Mouse (Mus musculus): ENCODE data around the gene Bptf. TPM values are rescaled to one million over a fixed set of nuclear protein-coding genes. Genes with fewer than 3 reads are reported as not detected.
"Not testable (repeated sequence)": the region's sequence is repeated elsewhere in the genome, so short reads cannot be mapped to it uniquely, and the experiment has no call there.

Gene Bptf
- 39.4 and 41.4 TPM in 2 replicates for polyA plus RNA-seq (2016; fragmentation: Nextera tagmentation; extraction: Ambion mirVana)

DNA sequence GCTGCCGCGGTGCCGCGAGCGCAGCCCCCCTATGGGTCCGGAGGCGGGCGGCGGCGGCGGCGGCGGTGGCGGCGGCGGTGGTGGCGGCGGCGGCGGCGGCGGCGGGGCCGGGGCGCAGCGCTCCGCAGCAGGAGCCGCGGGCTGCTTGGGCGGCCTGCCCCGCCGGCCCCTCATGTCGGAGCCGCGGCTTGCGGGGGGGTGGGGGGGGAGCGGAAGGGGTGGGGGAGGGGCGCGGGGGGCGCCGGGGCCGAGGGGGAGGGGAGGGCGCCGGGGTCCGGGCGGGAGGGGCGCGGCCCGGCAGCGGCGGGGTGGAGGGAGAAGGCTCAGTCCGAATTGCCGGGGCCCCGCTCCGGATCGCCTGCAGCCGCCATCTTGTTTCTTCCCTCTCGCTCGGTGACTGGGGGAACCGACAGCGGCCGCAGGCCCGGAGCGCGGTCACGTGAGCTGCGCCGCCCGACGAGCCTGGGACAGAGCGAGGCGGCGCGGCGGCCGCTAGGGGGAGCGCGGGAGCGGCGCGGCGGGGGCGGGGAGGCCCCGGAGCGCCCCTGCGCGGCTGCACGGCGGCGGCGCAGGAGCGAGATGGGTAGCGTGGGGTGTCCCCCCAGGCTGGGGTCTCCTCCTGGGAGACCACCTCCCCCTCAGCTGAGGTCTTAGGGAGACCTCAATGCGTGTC is at the start of gene Bptf:
Gene Bptf (minus strand): TSS at position 379 of the 673 bp plus-strand sequence.
- no peaks in the 10 kb centered on the region for H3K27me3 ChIP-seq
- peak within 1 kb of the TSS; percentile 94 for H3K4me3 ChIP-seq
- ATAC-seq (ENCODE audit: insufficient number of reproducible peaks, insufficient read depth, low FRiP score, low TSS enrichment): peak; percentile 98
- no peaks in the 10 kb centered on the region for H3K9me3 ChIP-seq
- H3K27ac ChIP-seq: peak within 1 kb of the TSS; percentile 97
- H3K4me2 ChIP-seq (replicated peaks): peak within 1 kb of the TSS; percentile 82
- H3K9ac ChIP-seq: peak within 1 kb of the TSS; percentile 96
- no peaks in the 10 kb centered on the region for H3K36me3 ChIP-seq
- peaks cover 4% of the 10 kb centered on the region for H3K4me1 ChIP-seq
- WGBS: 1% methylated on average over 36 of the region's 94 CpGs

DNA sequence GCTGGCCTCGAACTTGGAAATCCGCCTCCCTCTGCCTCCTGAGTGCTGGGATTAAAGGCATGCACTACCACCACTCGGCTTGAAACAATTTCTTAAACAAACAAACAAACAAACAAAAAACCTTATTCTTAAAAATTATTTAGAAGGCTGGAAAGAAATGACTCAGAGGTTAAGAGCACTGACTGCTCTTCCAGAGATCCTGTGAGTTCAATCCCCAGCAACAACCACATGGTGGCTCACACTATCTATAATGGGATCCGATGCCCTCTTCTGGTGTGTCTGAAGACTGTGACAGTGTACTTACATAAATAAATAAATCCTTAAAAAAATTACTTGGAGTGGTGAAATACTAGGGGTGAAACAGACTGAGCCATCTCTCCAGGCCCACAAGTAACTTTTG is 29.3 kb upstream of the Bptf start:
- ATAC-seq (ENCODE audit: insufficient number of reproducible peaks, insufficient read depth, low FRiP score, low TSS enrichment): no peak
- H3K4me1 ChIP-seq: no peaks in the 10 kb centered on the region
- no peak overlapping the region for H3K27ac ChIP-seq
- no peak overlapping the region for H3K4me3 ChIP-seq
- no peak overlapping the region for H3K9ac ChIP-seq
- 77% methylated on average over 4 of the region's 4 CpGs for WGBS
- no peaks in the 10 kb centered on the region for H3K27me3 ChIP-seq
- H3K4me2 ChIP-seq (replicated peaks): no peak overlapping the region
- H3K9me3 ChIP-seq: no peaks in the 10 kb centered on the region
- H3K36me3 ChIP-seq: peaks cover 8% of the 10 kb centered on the region

DNA sequence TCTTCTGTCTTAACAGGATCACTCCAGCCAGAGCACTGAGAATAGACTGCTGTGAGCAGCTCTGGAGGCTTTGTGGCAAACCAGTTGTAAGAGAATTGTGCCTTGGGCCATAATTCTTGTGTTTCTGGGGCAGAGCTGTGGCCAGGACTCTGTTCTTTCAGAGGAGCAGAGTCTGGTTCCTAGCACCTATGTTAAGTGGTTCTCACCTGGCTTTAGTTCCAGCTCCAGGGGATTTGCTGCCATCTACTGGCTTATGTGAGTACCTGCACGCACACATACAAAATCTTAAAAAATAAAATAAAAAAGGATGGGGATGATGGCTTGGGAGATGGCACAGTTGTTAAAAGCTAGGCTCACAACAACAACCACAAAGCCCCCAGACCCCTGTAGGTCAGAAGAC is 27.1 kb upstream of the Bptf start:
- H3K9ac ChIP-seq: no peak overlapping the region
- no peak overlapping the region for H3K4me3 ChIP-seq
- WGBS: 33% methylated on average over 1 of the region's 1 CpGs
- H3K4me2 ChIP-seq (replicated peaks): no peak overlapping the region
- no peaks in the 10 kb centered on the region for H3K4me1 ChIP-seq
- no peak overlapping the region for H3K27ac ChIP-seq
- ATAC-seq (ENCODE audit: insufficient number of reproducible peaks, insufficient read depth, low FRiP score, low TSS enrichment): no peak
- no peaks in the 10 kb centered on the region for H3K27me3 ChIP-seq
- no peaks in the 10 kb centered on the region for H3K36me3 ChIP-seq
- no peaks in the 10 kb centered on the region for H3K9me3 ChIP-seq

DNA sequence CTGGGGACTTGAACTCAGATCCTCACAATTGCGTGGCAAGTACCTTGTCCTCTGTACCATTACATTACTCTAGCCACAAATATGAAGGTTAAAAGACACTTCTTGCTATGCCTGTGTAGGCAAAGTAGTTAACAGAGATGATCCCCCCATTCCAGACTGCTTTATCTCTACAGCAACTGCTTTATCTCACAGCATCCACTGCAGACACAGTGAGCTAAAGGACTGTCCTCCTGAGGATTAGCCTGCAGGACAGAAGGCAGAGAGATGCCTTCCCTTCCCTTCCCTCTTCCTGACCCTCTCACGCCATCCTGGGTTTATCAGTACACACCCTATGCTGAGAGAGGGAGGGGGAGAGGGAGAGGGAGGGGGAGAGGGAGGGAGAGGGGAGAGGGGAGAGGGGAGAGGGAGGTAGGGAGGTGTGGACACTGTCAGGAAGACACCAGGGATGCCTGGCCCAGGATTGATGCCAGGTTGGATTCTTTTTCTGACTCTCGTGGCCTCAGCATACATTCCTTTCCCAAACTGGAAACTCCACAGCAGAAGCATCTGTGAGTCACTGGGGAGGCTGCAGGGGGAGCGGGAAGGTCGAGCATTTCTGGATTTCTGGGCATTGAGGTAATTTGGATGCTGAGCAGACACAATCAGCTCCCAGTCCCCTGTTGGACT is 25.2 kb upstream of the Bptf start:
- no peaks in the 10 kb centered on the region for H3K9me3 ChIP-seq
- H3K4me2 ChIP-seq (replicated peaks): no peak overlapping the region
- no peaks in the 10 kb centered on the region for H3K27me3 ChIP-seq
- H3K27ac ChIP-seq: no peak overlapping the region
- no peak overlapping the region for H3K9ac ChIP-seq
- no peak overlapping the region for H3K4me3 ChIP-seq
- H3K4me1 ChIP-seq: no peaks in the 10 kb centered on the region
- 49% methylated on average over 5 of the region's 5 CpGs for WGBS
- H3K36me3 ChIP-seq: no peaks in the 10 kb centered on the region
- ATAC-seq (ENCODE audit: insufficient number of reproducible peaks, insufficient read depth, low FRiP score, low TSS enrichment): no peak

DNA sequence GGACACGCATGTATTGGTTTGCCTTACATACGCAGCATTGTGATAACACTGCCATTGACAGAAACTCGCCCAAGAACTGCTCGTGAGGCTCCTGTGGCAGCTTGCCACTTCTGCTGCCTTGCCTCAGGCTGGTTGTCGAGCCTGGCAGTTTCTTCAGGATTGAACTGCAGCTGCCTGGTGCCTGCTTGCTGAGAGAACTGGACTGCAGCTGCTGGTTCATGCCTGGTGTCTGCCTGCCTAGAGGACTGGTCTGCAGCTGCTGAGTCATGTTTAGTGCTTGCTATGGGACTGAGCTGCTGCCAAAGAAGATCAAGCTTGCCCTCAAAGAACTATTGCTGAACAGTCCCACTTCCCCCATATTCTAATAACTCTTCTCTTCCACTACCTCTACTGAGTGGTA is 23.4 kb upstream of the Bptf start:
- no peaks in the 10 kb centered on the region for H3K9me3 ChIP-seq
- H3K36me3 ChIP-seq: no peaks in the 10 kb centered on the region
- no peak overlapping the region for H3K4me2 ChIP-seq (replicated peaks)
- H3K27ac ChIP-seq: no peak overlapping the region
- no peak for ATAC-seq (ENCODE audit: insufficient number of reproducible peaks, insufficient read depth, low FRiP score, low TSS enrichment)
- no peaks in the 10 kb centered on the region for H3K27me3 ChIP-seq
- WGBS: 82% methylated on average over 5 of the region's 5 CpGs
- no peaks in the 10 kb centered on the region for H3K4me1 ChIP-seq
- H3K4me3 ChIP-seq: no peak overlapping the region
- no peak overlapping the region for H3K9ac ChIP-seq

DNA sequence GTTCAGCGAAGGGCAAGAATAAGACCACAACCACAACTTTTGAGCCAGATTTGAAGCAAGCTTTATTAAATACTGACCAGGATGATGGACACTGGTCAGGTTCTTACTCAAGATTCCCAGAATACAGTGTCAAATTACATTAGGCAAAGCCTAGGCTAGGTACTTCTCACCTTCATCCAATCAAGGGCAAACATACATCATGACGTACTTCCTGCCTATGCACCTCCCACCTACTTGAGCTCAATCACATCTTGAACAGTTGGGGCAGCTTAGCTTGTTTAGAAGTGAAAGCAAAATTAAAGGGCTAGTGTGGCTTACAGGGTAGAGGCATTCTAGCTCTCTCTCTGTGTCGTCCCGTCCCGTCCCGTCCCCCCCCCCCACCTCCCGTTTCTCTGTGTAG is 22.5 kb upstream of the Bptf start:
- H3K27ac ChIP-seq: no peak overlapping the region
- no peaks in the 10 kb centered on the region for H3K36me3 ChIP-seq
- no peak overlapping the region for H3K4me2 ChIP-seq (replicated peaks)
- H3K4me1 ChIP-seq: no peaks in the 10 kb centered on the region
- no peaks in the 10 kb centered on the region for H3K27me3 ChIP-seq
- ATAC-seq (ENCODE audit: insufficient number of reproducible peaks, insufficient read depth, low FRiP score, low TSS enrichment): no peak
- WGBS: 79% methylated on average over 7 of the region's 7 CpGs
- no peak overlapping the region for H3K9ac ChIP-seq
- no peak overlapping the region for H3K4me3 ChIP-seq
- no peaks in the 10 kb centered on the region for H3K9me3 ChIP-seq

DNA sequence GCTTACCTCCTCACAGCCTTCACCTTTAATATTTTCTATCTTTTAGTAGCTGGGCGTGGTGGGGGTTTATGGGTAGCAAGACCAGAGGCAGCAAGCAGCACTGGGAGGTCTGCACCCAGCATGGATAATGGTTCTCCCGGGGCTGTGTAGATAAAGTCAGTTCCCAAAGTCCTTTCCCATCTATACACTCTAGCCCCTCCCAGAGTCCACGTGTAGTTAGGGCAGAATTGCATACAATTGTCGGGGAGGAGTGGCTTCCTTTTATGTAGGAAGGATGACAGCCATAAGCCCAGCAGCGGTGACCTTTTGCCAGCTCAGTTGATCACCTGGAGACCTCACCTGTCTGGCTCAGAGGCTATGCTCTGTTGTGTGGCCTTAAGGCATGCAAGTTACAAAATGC is 21.7 kb upstream of the Bptf start:
- 82% methylated on average over 5 of the region's 5 CpGs for WGBS
- H3K27ac ChIP-seq: no peak overlapping the region
- no peaks in the 10 kb centered on the region for H3K36me3 ChIP-seq
- no peaks in the 10 kb centered on the region for H3K9me3 ChIP-seq
- H3K4me3 ChIP-seq: no peak overlapping the region
- no peaks in the 10 kb centered on the region for H3K4me1 ChIP-seq
- no peak for ATAC-seq (ENCODE audit: insufficient number of reproducible peaks, insufficient read depth, low FRiP score, low TSS enrichment)
- no peak overlapping the region for H3K9ac ChIP-seq
- H3K27me3 ChIP-seq: no peaks in the 10 kb centered on the region
- H3K4me2 ChIP-seq (replicated peaks): no peak overlapping the region

DNA sequence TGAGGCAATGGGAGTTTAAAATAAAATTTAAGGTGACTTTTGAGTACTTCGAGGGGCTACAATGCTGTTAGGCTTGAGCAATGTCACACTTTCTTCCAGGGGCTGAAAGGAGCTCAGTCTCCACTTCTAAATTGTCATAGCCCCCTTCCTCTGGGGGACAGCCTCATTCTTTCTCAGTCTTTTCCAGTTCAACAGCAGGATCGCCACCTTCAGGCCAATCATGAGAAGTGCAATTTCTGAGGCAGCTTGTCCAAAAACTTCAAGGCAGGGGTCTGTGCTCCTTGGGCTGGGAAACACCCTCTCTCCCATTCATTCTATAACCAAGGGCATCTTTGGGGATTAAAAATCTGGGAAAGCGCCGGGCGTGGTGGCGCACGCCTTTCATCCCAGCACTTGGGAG is 19.9 kb upstream of the Bptf start:
- Histone ChIP-seq H3K27ac (no peak overlapping the region), H3K9ac (no peak overlapping the region), H3K4me3 (no peak overlapping the region), H3K4me2 (replicated peaks) (no peak overlapping the region), H3K9me3 (no peaks in the 10 kb centered on the region), H3K4me1 (no peaks in the 10 kb centered on the region), H3K27me3 (no peaks in the 10 kb centered on the region), H3K36me3 (no peaks in the 10 kb centered on the region)
- 79% methylated on average over 7 of the region's 7 CpGs for WGBS
- no peak for ATAC-seq (ENCODE audit: insufficient number of reproducible peaks, insufficient read depth, low FRiP score, low TSS enrichment)

DNA sequence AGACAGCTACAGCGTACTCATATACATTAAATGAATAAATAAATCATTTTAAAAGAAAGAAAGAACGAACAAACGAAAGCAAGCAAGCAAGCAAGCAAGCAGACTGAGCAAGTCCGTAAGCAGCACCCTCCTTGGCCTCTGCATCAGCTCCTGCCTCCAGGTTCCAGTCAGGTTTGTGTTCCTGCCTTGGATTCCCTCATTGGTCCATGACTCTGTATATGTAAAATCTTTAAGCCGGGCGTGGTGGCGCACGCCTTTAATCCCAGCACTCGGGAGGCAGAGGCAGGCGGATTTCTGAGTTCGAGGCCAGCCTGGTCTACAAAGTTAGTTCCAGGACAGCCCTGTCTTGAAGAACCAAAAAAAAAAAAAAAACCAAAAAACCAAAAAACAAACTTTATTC is 12.0 kb upstream of the Bptf start:
- H3K4me3 ChIP-seq; H3K9ac ChIP-seq; H3K36me3 ChIP-seq; H3K27ac ChIP-seq; H3K4me1 ChIP-seq; H3K4me2 ChIP-seq (replicated peaks); H3K27me3 ChIP-seq; H3K9me3 ChIP-seq; ATAC-seq (ENCODE audit: insufficient number of reproducible peaks, insufficient read depth, low FRiP score, low TSS enrichment): not testable (repeated sequence)
- 93% methylated on average over 11 of the region's 11 CpGs for whole genome bisulfite sequencing

DNA sequence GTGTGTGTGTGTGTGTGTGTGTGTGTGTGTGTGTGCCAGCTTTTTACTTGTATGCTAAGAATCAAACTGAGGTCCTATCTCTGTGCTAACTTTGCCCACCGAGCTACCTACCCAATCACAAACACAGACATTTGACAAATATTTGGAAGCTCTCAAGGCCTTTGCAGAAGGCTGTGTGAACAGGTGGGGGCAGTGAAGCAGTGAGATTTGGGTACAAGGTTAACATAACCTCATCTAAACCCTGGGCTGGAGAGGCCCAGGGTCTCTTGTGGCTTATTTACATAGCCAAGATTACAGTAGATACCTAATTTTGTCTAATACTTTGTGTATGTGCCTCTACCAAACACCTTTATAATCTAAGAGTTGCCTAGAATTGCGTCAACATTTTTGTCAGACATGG is 10.5 kb upstream of the Bptf start:
- Histone ChIP-seq H3K4me2 (replicated peaks) (no peak overlapping the region), H3K9me3 (no peaks in the 10 kb centered on the region), H3K36me3 (no peaks in the 10 kb centered on the region), H3K9ac (no peak overlapping the region), H3K27me3 (no peaks in the 10 kb centered on the region), H3K4me1 (no peaks in the 10 kb centered on the region), H3K4me3 (no peak overlapping the region), H3K27ac (no peak overlapping the region)
- no peak for ATAC-seq (ENCODE audit: insufficient number of reproducible peaks, insufficient read depth, low FRiP score, low TSS enrichment)
- WGBS: 88% methylated on average over 2 of the region's 2 CpGs

DNA sequence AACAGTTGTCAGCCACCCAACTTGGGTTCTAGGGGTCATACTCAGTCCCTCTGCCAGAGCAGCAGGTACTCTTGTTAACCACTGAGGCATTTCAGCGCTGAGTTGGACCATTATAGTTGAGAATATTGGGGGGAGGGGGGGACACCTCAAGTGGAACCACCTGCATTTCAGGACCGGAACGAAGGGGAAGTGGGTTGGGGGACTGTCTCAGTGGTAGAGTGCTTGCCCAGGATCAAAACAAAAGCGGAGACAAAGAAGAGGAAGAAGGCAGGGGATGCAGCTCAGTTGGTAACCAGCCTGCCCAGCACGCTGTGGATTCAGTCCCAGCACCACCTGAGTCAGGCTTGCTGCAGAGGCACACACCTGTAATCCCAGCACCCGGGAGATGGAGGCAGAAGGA is 8.8 kb upstream of the Bptf start:
- 23% methylated on average over 6 of the region's 6 CpGs for WGBS
- Histone ChIP-seq H3K27me3 (no peaks in the 10 kb centered on the region), H3K4me1 (no peaks in the 10 kb centered on the region), H3K27ac (no peak overlapping the region), H3K4me2 (replicated peaks) (no peak overlapping the region), H3K36me3 (no peaks in the 10 kb centered on the region), H3K9ac (no peak overlapping the region), H3K4me3 (no peak overlapping the region), H3K9me3 (no peaks in the 10 kb centered on the region)
- no peak for ATAC-seq (ENCODE audit: insufficient number of reproducible peaks, insufficient read depth, low FRiP score, low TSS enrichment)

DNA sequence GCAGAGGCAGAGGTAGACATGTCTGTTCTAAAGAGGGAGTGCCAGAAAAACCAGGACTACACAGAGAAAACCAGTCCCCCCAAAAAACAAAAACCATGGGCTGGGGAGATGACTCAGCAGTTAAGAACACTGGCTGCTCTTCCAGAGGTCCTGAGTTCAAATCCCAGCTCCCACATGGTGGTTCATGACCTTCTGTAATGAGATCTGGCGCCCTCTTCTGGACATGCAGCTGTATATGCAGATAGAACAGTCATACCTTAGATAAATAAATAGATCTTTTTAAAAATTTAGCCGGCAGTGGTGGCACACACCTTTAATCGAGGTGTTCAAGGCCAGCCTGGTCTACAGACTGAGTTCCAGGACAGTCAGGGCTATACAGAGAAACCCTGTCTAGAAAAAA is 6.7 kb upstream of the Bptf start:
- WGBS: 84% methylated on average over 3 of the region's 3 CpGs
- H3K27ac ChIP-seq: no peak overlapping the region
- H3K4me3 ChIP-seq: no peak overlapping the region
- H3K4me1 ChIP-seq: no peaks in the 10 kb centered on the region
- H3K4me2 ChIP-seq (replicated peaks): no peak overlapping the region
- no peak for ATAC-seq (ENCODE audit: insufficient number of reproducible peaks, insufficient read depth, low FRiP score, low TSS enrichment)
- H3K9ac ChIP-seq: no peak overlapping the region
- no peaks in the 10 kb centered on the region for H3K9me3 ChIP-seq
- H3K27me3 ChIP-seq: no peaks in the 10 kb centered on the region
- no peaks in the 10 kb centered on the region for H3K36me3 ChIP-seq
